Mouse (Mus musculus): ENCODE results near the gene Hlcs. TPM values are rescaled to one million over a fixed set of nuclear protein-coding genes. Genes with fewer than 3 reads are reported as not detected.

Gene Hlcs
- polyA plus RNA-seq, 1 experiment from 2014 or later = 9.4 TPM

GRCm38 (mm10) chr16:94250640-94251349, 62.6 kb downstream of the Hlcs start:
- H3K36me3 ChIP-seq = no peaks in the 10 kb centered on the region
- no peak overlapping the region for H3K27ac ChIP-seq (replicated peaks)
- no peak overlapping the region for H3K4me2 ChIP-seq
- ATAC-seq (ENCODE audit: low FRiP score, low read depth) = no peak
- no peak overlapping the region for H3K9ac ChIP-seq
- H3K4me1 ChIP-seq (replicated peaks) = peaks cover 5% of the 10 kb centered on the region; the same call in 1 of the 2 replicates
- H3K9me3 ChIP-seq = no peaks in the 10 kb centered on the region
- H3K4me3 ChIP-seq = no peak overlapping the region
- H3K27me3 ChIP-seq = peaks cover 3% of the 10 kb centered on the region; the same call in 1 of the 2 replicates
- WGBS = 80% methylated on average over 15 of the region's 15 CpGs

- Histone ChIP-seq H3K4me2 (no peak overlapping the region), H3K9me3 (no peaks in the 10 kb centered on the region), H3K9ac (no peak overlapping the region), H3K27me3 (peaks cover 3% of the 10 kb centered on the region; the same call in 1 of the 2 replicates), H3K4me1 (replicated peaks) (peaks cover 5% of the 10 kb centered on the region; the same call in 1 of the 2 replicates), H3K27ac (replicated peaks) (no peak overlapping the region), H3K36me3 (no peaks in the 10 kb centered on the region), H3K4me3 (no peak overlapping the region)
- ATAC-seq (ENCODE audit: low FRiP score, low read depth) = no peak
- WGBS = 50% methylated on average over 12 of the region's 12 CpGs
Measured at GRCm38 (mm10) chr16:94250136-94250535, 63.2 kb downstream of the Hlcs start.

- no peaks in the 10 kb centered on the region for H3K36me3 ChIP-seq
- H3K4me2 ChIP-seq = no peak overlapping the region
- no peak overlapping the region for H3K9ac ChIP-seq
- ATAC-seq (ENCODE audit: low FRiP score, low read depth) = no peak
- H3K4me3 ChIP-seq = no peak overlapping the region
- H3K27me3 ChIP-seq = peaks cover 3% of the 10 kb centered on the region; the same call in 1 of the 2 replicates
- H3K4me1 ChIP-seq (replicated peaks) = peaks cover 5% of the 10 kb centered on the region; the same call in 1 of the 2 replicates
- 87% methylated on average over 10 of the region's 10 CpGs for WGBS
- H3K27ac ChIP-seq (replicated peaks) = no peak overlapping the region
- no peaks in the 10 kb centered on the region for H3K9me3 ChIP-seq
Measured at GRCm38 (mm10) chr16:94249666-94250065, 63.7 kb downstream of the Hlcs start.

- H3K4me3 ChIP-seq = no peak overlapping the region
- 88% methylated on average over 15 of the region's 15 CpGs for WGBS
- H3K4me1 ChIP-seq (replicated peaks) = peaks cover 5% of the 10 kb centered on the region; the same call in 1 of the 2 replicates
- no peak overlapping the region for H3K4me2 ChIP-seq
- no peak overlapping the region for H3K9ac ChIP-seq
- no peak overlapping the region for H3K27ac ChIP-seq (replicated peaks)
- H3K9me3 ChIP-seq = no peaks in the 10 kb centered on the region
- H3K36me3 ChIP-seq = no peaks in the 10 kb centered on the region
- H3K27me3 ChIP-seq = peaks cover 3% of the 10 kb centered on the region; the same call in 1 of the 2 replicates
- no peak for ATAC-seq (ENCODE audit: low FRiP score, low read depth)
Measured at GRCm38 (mm10) chr16:94248721-94249120, 64.7 kb downstream of the Hlcs start.

GRCm38 (mm10) chr16:94246976-94247375, 66.4 kb downstream of the Hlcs start:
- H3K9me3 ChIP-seq = no peaks in the 10 kb centered on the region
- H3K36me3 ChIP-seq = no peaks in the 10 kb centered on the region
- H3K27me3 ChIP-seq = no peaks in the 10 kb centered on the region
- H3K4me2 ChIP-seq = no peak overlapping the region
- no peak overlapping the region for H3K9ac ChIP-seq
- WGBS = 93% methylated on average over 8 of the region's 8 CpGs
- ATAC-seq (ENCODE audit: low FRiP score, low read depth) = no peak
- H3K4me1 ChIP-seq (replicated peaks) = peaks cover 5% of the 10 kb centered on the region; the same call in 1 of the 2 replicates
- H3K27ac ChIP-seq (replicated peaks) = no peak overlapping the region
- no peak overlapping the region for H3K4me3 ChIP-seq

- no peak overlapping the region for H3K4me2 ChIP-seq
- H3K9ac ChIP-seq = no peak overlapping the region
- no peaks in the 10 kb centered on the region for H3K27me3 ChIP-seq
- H3K9me3 ChIP-seq = no peaks in the 10 kb centered on the region
- H3K4me1 ChIP-seq (replicated peaks) = peaks cover 5% of the 10 kb centered on the region; the same call in 1 of the 2 replicates
- WGBS = 74% methylated on average over 17 of the region's 17 CpGs
- H3K36me3 ChIP-seq = no peaks in the 10 kb centered on the region
- no peak overlapping the region for H3K27ac ChIP-seq (replicated peaks)
- ATAC-seq (ENCODE audit: low FRiP score, low read depth) = no peak
- H3K4me3 ChIP-seq = no peak overlapping the region
Measured at GRCm38 (mm10) chr16:94246058-94246784, 67.2 kb downstream of the Hlcs start.

GRCm38 (mm10) chr16:94241126-94241525, 72.2 kb downstream of the Hlcs start:
- H3K4me2 ChIP-seq = no peak overlapping the region
- H3K9ac ChIP-seq = no peak overlapping the region
- no peak overlapping the region for H3K27ac ChIP-seq (replicated peaks)
- no peak for ATAC-seq (ENCODE audit: low FRiP score, low read depth)
- 0 out of 2 replicates have a peak, but pooled peaks cover 3% of the 10 kb centered on the region for H3K27me3 ChIP-seq
- H3K4me1 ChIP-seq (replicated peaks) = peaks cover 9% of the 10 kb centered on the region
- 93% methylated on average over 10 of the region's 10 CpGs for WGBS
- H3K9me3 ChIP-seq = no peaks in the 10 kb centered on the region
- H3K4me3 ChIP-seq = no peak overlapping the region
- H3K36me3 ChIP-seq = no peaks in the 10 kb centered on the region

GRCm38 (mm10) chr16:94240190-94240589, 73.2 kb downstream of the Hlcs start:
- 81% methylated on average over 2 of the region's 2 CpGs for WGBS
- ATAC-seq (ENCODE audit: low FRiP score, low read depth) = no peak
- H3K27me3 ChIP-seq = 0 out of 2 replicates have a peak, but pooled peaks cover 3% of the 10 kb centered on the region
- no peaks in the 10 kb centered on the region for H3K9me3 ChIP-seq
- H3K4me3 ChIP-seq = no peak overlapping the region
- no peaks in the 10 kb centered on the region for H3K36me3 ChIP-seq
- no peak overlapping the region for H3K9ac ChIP-seq
- H3K27ac ChIP-seq (replicated peaks) = no peak overlapping the region
- H3K4me1 ChIP-seq (replicated peaks) = peaks cover 9% of the 10 kb centered on the region
- no peak overlapping the region for H3K4me2 ChIP-seq

GRCm38 (mm10) chr16:94239567-94239966, 73.8 kb downstream of the Hlcs start:
- ATAC-seq (ENCODE audit: low FRiP score, low read depth) = no peak
- Histone ChIP-seq H3K27me3 (peaks cover 6% of the 10 kb centered on the region; the same call in 1 of the 2 replicates), H3K4me3 (no peak overlapping the region), H3K4me1 (replicated peaks) (peaks cover 9% of the 10 kb centered on the region), H3K36me3 (no peaks in the 10 kb centered on the region), H3K4me2 (no peak overlapping the region), H3K9ac (no peak overlapping the region), H3K9me3 (no peaks in the 10 kb centered on the region), H3K27ac (replicated peaks) (no peak overlapping the region)
- WGBS = 89% methylated on average over 6 of the region's 6 CpGs

- H3K36me3 ChIP-seq = no peaks in the 10 kb centered on the region
- no peak overlapping the region for H3K4me3 ChIP-seq
- H3K27me3 ChIP-seq = peaks cover 10% of the 10 kb centered on the region; the same call in 1 of the 2 replicates
- WGBS = 96% methylated on average over 7 of the region's 7 CpGs
- no peaks in the 10 kb centered on the region for H3K9me3 ChIP-seq
- H3K4me1 ChIP-seq (replicated peaks) = peaks cover 9% of the 10 kb centered on the region
- no peak overlapping the region for H3K27ac ChIP-seq (replicated peaks)
- H3K4me2 ChIP-seq = no peak overlapping the region
- no peak for ATAC-seq (ENCODE audit: low FRiP score, low read depth)
- no peak overlapping the region for H3K9ac ChIP-seq
Measured at GRCm38 (mm10) chr16:94239146-94239545, 74.2 kb downstream of the Hlcs start.

- ATAC-seq (ENCODE audit: low FRiP score, low read depth) = no peak
- Histone ChIP-seq H3K9me3 (no peaks in the 10 kb centered on the region), H3K36me3 (no peaks in the 10 kb centered on the region), H3K27me3 (peaks cover 22% of the 10 kb centered on the region), H3K4me1 (replicated peaks) (peaks cover 9% of the 10 kb centered on the region), H3K4me2 (peak overlapping the region; percentile 29), H3K9ac (no peak overlapping the region), H3K27ac (replicated peaks) (no peak overlapping the region), H3K4me3 (no peak overlapping the region)
- 65% methylated on average over 6 of the region's 6 CpGs for WGBS
Measured at GRCm38 (mm10) chr16:94237130-94237484, 76.3 kb downstream of the Hlcs start.

Data from hindbrain, embryonic 15.5 days (tissue).